Mouse (Mus musculus): ENCODE data around the gene Ndufs1. TPM values are rescaled to one million over a fixed set of nuclear protein-coding genes. Genes with fewer than 3 reads are reported as not detected.

The Ndufs1 gene
- polyA plus RNA-seq, 1 experiment: 58.8 TPM

DNA sequence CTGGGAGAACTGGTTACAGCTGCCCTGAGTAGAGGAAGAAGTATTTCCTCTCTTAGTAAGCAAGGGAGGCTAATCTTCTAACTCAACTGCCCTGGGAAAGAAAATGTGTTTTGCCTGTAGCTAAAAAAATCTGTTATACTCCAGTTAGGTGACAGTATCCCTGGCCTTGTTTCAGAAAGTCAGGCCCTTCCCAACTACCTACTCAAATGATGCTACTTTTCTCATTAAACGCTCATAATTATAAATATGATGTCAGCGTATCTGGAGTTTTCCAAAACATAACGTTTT lies 37.6 kb upstream of the Ndufs1 start, which contains the start of gene Gpr1:
Gene Gpr1 (minus strand): TSS at position 273 of the 288 bp plus-strand sequence.
- Histone ChIP-seq H3K36me3 (ENCODE audit: control insufficient read depth, insufficient read depth) (no peaks in the 10 kb centered on the region), H3K4me3 (no peak within 1 kb of the TSS)
- TF ChIP-seq MYOD1 (IDR thresholded peaks at IDR 0.05; ENCODE audit: control insufficient read depth in 1 of 3, insufficient read length in 2 of 3, low read depth in 2 of 3): no peak
- no peak for TF ChIP-seq CEBPB (IDR thresholded peaks at IDR 0.05; ENCODE audit: insufficient read depth, poor library complexity, severe bottlenecking)
- no peak for TF ChIP-seq TCF3 (IDR thresholded peaks at IDR 0.05; ENCODE audit: insufficient read length, low read depth)
- TF ChIP-seq POLR2A (IDR thresholded peaks at IDR 0.05; ENCODE audit: insufficient read length, low read depth): no peak
- TF ChIP-seq E2F4 (IDR thresholded peaks at IDR 0.05; ENCODE audit: insufficient read depth): no peak
- TF ChIP-seq POLR2AphosphoS2 (IDR thresholded peaks at IDR 0.05; ENCODE audit: insufficient read length, low read depth): no peak

DNA sequence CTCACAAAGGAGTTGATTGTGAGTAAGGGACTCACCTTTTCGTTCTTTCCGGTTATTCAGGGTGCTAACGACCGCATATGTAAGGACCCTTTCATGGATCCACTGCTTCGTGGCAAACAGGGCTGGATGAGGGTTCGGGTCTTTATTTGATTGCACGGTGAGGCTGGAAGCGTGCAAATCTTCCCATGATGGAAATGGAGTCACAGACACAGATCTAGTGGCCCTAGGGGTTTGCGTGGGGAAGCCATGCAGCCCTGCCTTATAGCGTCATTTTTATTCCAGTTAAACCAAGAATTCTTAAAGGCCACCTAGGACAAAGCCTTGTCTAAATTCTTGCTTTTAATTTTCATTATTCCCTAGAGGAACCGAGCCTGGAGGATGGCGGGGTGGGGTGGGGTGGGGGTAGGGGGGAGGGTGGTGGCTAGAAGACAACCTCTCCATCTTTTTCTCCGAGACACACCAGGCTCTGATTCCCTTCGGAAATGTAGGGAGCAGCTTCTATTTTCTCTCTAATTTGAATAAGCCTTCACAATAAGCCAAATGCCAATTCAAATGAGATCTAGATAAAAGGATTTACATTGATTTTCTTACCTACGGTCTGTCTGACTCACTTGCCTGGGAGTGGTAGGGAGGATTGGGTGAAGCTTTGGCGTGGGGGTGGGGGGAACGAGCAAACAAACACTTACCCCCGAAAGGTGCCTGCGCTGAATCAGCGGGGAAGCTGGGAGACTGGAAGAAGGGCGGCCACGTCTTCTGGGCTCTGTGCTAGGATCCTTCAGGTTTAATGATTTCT lies 37.0 kb upstream of the Ndufs1 start:
- Histone ChIP-seq H3K4me2 (ENCODE audit: low read depth) (no peak overlapping the region), H3K27me3 (ENCODE audit: control insufficient read depth, insufficient read depth, insufficient read length) (no peaks in the 10 kb centered on the region), H3K36me3 (ENCODE audit: control insufficient read depth, insufficient read depth) (no peaks in the 10 kb centered on the region), H3K4me3 (no peak overlapping the region), H3ac (ENCODE audit: control insufficient read depth, insufficient read length) (no peak overlapping the region), H3K79me2 (ENCODE audit: control insufficient read depth, insufficient read depth) (no peaks in the 10 kb centered on the region)
- TF ChIP-seq E2F4 (IDR thresholded peaks at IDR 0.05; ENCODE audit: insufficient read depth) (no peak), TCF3 (IDR thresholded peaks at IDR 0.05; ENCODE audit: insufficient read length, low read depth) (no peak), MYOD1 (IDR thresholded peaks at IDR 0.05; ENCODE audit: control insufficient read depth in 1 of 3, insufficient read length in 2 of 3, low read depth in 2 of 3) (no peak), USF1 (IDR thresholded peaks at IDR 0.05; ENCODE audit: low read depth) (no peak), CEBPB (IDR thresholded peaks at IDR 0.05; ENCODE audit: insufficient read depth, poor library complexity, severe bottlenecking) (no peak), POLR2AphosphoS2 (IDR thresholded peaks at IDR 0.05; ENCODE audit: insufficient read length, low read depth) (no peak), REST (IDR thresholded peaks at IDR 0.05; ENCODE audit: insufficient read depth, insufficient read length) (no peak), POLR2A (IDR thresholded peaks at IDR 0.05; ENCODE audit: insufficient read length, low read depth) (no peak), MAX (IDR thresholded peaks at IDR 0.05; ENCODE audit: low read depth) (no peak), SRF (IDR thresholded peaks at IDR 0.05; ENCODE audit: control insufficient read depth, insufficient read length, low read depth) (no peak), TCF12 (IDR thresholded peaks at IDR 0.05; ENCODE audit: insufficient read depth, poor library complexity, severe bottlenecking) (no peak)

More for the DNA sequence above, 37.6 kb upstream of the Ndufs1 start, which contains the start of gene Gpr1:
- no peak within 1 kb of the TSS for H3ac ChIP-seq (ENCODE audit: control insufficient read depth, insufficient read length)
- no peaks in the 10 kb centered on the region for H3K79me2 ChIP-seq (ENCODE audit: control insufficient read depth, insufficient read depth)
- no peak within 1 kb of the TSS for H3K4me2 ChIP-seq (ENCODE audit: low read depth)
- H3K27me3 ChIP-seq (ENCODE audit: control insufficient read depth, insufficient read depth, insufficient read length): no peaks in the 10 kb centered on the region

DNA sequence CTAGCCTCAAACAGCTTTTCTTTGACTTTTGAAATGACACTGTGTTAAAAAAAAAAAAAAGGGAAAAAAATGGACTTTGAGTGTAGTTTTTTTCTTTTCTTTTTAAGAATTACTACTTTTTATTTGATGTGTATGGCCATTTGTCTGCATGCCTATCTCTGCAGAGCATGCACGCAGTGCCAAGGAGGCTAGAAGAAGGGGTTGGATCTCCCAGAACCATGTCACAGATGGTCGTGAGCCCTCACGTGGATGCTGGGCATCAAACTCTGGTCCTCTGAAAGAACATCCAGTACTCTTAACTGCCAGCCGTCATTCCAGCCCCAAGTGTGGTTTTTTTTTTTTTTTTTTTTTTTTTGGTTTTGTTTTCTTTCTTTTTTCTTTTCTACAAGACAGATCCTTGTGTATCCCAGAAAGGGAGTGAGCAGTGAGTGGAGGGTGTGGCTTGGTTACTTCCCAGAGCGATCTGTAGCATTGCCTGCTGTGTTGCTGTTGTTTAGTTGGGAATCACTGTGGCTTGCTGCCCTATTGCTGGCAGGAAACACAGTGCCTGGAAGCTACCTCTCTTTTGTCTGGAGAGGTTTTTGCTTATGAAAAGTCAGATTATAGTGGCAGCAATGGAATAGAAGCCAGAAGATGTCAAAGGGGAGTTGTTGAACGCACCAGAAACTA lies 33.4 kb upstream of the Ndufs1 start:
- Histone ChIP-seq H3K79me2 (ENCODE audit: control insufficient read depth, insufficient read depth) (no peaks in the 10 kb centered on the region), H3ac (ENCODE audit: control insufficient read depth, insufficient read length) (no peak overlapping the region), H3K27me3 (ENCODE audit: control insufficient read depth, insufficient read depth, insufficient read length) (no peaks in the 10 kb centered on the region), H3K4me2 (ENCODE audit: low read depth) (no peak overlapping the region), H3K36me3 (ENCODE audit: control insufficient read depth, insufficient read depth) (no peaks in the 10 kb centered on the region), H3K4me3 (no peak overlapping the region)
- TF ChIP-seq POLR2AphosphoS2 (IDR thresholded peaks at IDR 0.05; ENCODE audit: insufficient read length, low read depth) (no peak), TCF12 (IDR thresholded peaks at IDR 0.05; ENCODE audit: insufficient read depth, poor library complexity, severe bottlenecking) (no peak), USF1 (IDR thresholded peaks at IDR 0.05; ENCODE audit: low read depth) (no peak), TCF3 (IDR thresholded peaks at IDR 0.05; ENCODE audit: insufficient read length, low read depth) (no peak), CEBPB (IDR thresholded peaks at IDR 0.05; ENCODE audit: insufficient read depth, poor library complexity, severe bottlenecking) (no peak), E2F4 (IDR thresholded peaks at IDR 0.05; ENCODE audit: insufficient read depth) (no peak), REST (IDR thresholded peaks at IDR 0.05; ENCODE audit: insufficient read depth, insufficient read length) (no peak), POLR2A (IDR thresholded peaks at IDR 0.05; ENCODE audit: insufficient read length, low read depth) (no peak), MAX (IDR thresholded peaks at IDR 0.05; ENCODE audit: low read depth) (no peak), MYOG (IDR thresholded peaks at IDR 0.05; ENCODE audit: control insufficient read depth in 1 of 3, insufficient read depth in 1 of 3, insufficient read length in 2 of 3, low read depth in 2 of 3) (no peak), MYOD1 (IDR thresholded peaks at IDR 0.05; ENCODE audit: control insufficient read depth in 1 of 3, insufficient read length in 2 of 3, low read depth in 2 of 3) (no peak), SRF (IDR thresholded peaks at IDR 0.05; ENCODE audit: control insufficient read depth, insufficient read length, low read depth) (no peak)

DNA sequence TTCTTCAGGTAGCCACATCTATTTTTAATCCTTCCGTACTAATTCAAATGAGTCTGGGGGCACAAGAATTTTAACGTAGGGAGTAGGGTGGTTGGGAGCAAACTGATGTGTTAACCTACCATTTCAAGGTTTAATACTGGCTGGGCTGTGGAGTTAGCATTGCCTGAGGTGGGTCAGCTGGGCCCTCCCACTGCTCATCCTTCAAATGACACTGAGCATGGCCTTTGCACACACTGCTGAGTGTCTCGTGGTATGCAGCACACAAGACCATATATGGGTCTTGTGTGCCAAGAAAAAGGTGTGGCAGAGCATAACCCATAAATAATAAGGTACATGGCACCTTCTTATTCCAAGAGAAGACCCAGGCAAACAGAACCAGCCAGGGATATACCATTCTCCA lies 31.0 kb upstream of the Ndufs1 start:
- TF ChIP-seq TCF12 (IDR thresholded peaks at IDR 0.05; ENCODE audit: insufficient read depth, poor library complexity, severe bottlenecking) (no peak), REST (IDR thresholded peaks at IDR 0.05; ENCODE audit: insufficient read depth, insufficient read length) (no peak), SRF (IDR thresholded peaks at IDR 0.05; ENCODE audit: control insufficient read depth, insufficient read length, low read depth) (no peak), MYOG (IDR thresholded peaks at IDR 0.05; ENCODE audit: control insufficient read depth in 1 of 3, insufficient read depth in 1 of 3, insufficient read length in 2 of 3, low read depth in 2 of 3) (no peak), MAX (IDR thresholded peaks at IDR 0.05; ENCODE audit: low read depth) (no peak)
- Histone ChIP-seq H3K4me2 (ENCODE audit: low read depth) (no peak overlapping the region), H3K27me3 (ENCODE audit: control insufficient read depth, insufficient read depth, insufficient read length) (no peaks in the 10 kb centered on the region), H3K36me3 (ENCODE audit: control insufficient read depth, insufficient read depth) (no peaks in the 10 kb centered on the region), H3ac (ENCODE audit: control insufficient read depth, insufficient read length) (no peak overlapping the region), H3K4me3 (no peak overlapping the region), H3K79me2 (ENCODE audit: control insufficient read depth, insufficient read depth) (no peaks in the 10 kb centered on the region)

All from myocyte (in vitro differentiated cells).